Mouse (Mus musculus) kidney, embryonic 15.5 days (tissue): ENCODE results near the gene Slc35c2. TPM values are rescaled to one million over a fixed set of nuclear protein-coding genes. Genes with fewer than 3 reads are reported as not detected.
A peak's percentile ranks its signal among the peaks of the same experiment; 100 is the strongest.

Experiments used
- ATAC-seq: fragments of 200-750 bp; cut with Nextera tagmentation; replicated peaks from 2 replicates; pipeline ENCODE4 v1.8.0; 2017; ENCODE audit warnings: moderate TSS enrichment; ENCODE audit not compliant: low FRiP score
- H3K27ac ChIP-seq: fragments of 300-500 bp; sonication (generic); 2 replicates; pipeline ENCODE4 v1.5.1; 2015; ENCODE audit warnings: mild to moderate bottlenecking, inconsistent platforms
- H3K27me3 ChIP-seq: fragments of 300-500 bp; sonication (generic); 2 replicates; pipeline ENCODE4 v1.6.1; 2015; ENCODE audit warnings: inconsistent platforms
- H3K36me3 ChIP-seq: fragments of 300-500 bp; sonication (generic); 2 replicates; pipeline ENCODE4 v1.6.1; 2015; ENCODE audit warnings: inconsistent platforms
- H3K4me1 ChIP-seq: fragments of 300-500 bp; sonication (generic); 2 replicates; pipeline ENCODE4 v1.6.1; 2015; ENCODE audit warnings: inconsistent platforms
- H3K4me2 ChIP-seq: fragments of 300-500 bp; sonication (generic); 2 replicates; pipeline ENCODE4 v1.6.1; 2015; ENCODE audit warnings: moderate library complexity, mild to moderate bottlenecking, inconsistent platforms
- H3K4me3 ChIP-seq: fragments of 300-500 bp; sonication (generic); replicated peaks from 2 replicates; pipeline ENCODE4 v1.5.1; 2015; ENCODE audit warnings: mild to moderate bottlenecking, inconsistent platforms
- H3K9ac ChIP-seq: fragments of 300-500 bp; sonication (generic); 2 replicates; pipeline ENCODE4 v1.6.1; 2015; ENCODE audit warnings: mild to moderate bottlenecking, inconsistent platforms
- H3K9me3 ChIP-seq: fragments of 300-500 bp; sonication (generic); replicated peaks from 2 replicates; pipeline ENCODE4 v1.6.1; 2016; ENCODE audit warnings: inconsistent platforms
- WGBS: fragments of 180-500 bp; shearing (Covaris S2); methylation state at CpG from one replicate; pipeline ENCODE4 v1.1.7; 2015; ENCODE audit warnings: mixed read lengths; 5-methylcytosine and 5-hydroxymethylcytosine counted together
- polyA plus RNA-seq: library from polyadenylated mRNA; unstranded; fragments of >200 nt; fragmentation: Nextera tagmentation; extraction: Ambion mirVana; gene quantifications from 2 replicates; pipeline ENCODE4 v1.2.1, GENCODE M21; 2015

Slc35c2 gene
- polyA plus RNA-seq, 1 experiment from 2014 or later = 53.7 TPM

DNA sequence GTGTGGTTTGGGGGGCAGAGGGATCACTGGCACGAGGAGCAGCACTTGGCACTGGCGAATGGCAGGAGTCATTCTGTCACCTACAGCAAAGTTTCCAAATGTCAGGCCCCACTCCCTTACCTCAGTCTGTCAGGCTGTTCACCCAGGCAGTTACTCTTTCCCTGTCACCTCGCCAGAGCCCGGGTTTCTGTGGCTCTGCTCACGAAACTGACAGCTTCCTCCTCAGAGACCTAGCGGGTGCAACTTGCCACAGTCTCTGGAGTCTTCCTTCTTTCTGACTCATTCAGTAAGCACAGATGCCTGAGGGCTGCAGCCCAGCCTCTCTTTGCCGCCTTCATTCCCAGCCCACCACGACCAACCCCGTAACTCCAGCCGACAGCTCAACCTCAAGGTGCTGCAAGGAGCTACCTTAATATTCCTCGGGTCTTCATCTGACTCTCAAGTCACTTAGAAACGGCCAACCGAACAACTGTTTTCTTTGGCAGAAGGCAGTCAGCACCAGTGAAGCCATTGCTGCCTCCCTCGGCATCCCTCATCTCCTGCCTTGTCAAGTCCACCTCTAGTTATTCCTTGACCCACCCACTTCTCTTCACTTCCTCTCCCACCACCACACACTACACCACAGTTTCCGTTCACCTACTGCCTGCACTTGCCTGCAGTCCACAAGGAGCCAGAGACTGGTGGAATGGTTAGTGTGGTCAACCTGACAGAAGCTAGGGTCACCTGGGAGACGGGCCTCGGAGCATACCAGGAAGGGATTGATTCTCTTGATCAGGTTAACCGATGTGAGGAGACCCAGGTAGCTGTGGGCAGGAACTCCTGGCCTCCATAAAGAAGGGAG lies 1.1 kb downstream of the Slc35c2 start:
- Histone ChIP-seq H3K27ac (peak overlapping the region; percentile 69; the same call in 1 of the 2 replicates), H3K4me1 (peaks cover 32% of the 10 kb centered on the region), H3K27me3 (no peaks in the 10 kb centered on the region), H3K36me3 (peaks cover 33% of the 10 kb centered on the region), H3K9me3 (no peaks in the 10 kb centered on the region), H3K4me3 (peak overlapping the region; percentile 84), H3K4me2 (peak overlapping the region; percentile 94), H3K9ac (peak overlapping the region; percentile 67)
- WGBS = 46% methylated on average over 18 of the region's 18 CpGs
- ATAC-seq = no peak

DNA sequence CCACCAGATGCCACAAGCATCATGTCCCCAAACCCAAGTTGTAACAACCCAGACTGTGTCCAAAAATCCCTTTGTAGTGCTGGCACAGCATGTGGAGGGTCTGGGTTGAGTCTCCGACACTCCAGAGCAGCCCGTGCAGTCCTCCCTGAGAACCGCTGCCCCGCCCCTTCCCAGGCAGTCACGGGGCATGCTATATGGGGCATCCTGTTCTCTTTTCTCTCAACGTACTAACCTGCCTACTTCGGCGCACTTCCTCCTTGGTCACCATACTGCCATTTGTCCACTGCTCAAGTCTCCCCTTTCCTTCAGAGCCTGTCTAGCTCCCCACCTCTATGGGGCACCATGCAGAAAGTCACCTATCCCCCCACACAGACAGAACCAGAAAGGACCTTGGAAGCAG lies 2.0 kb downstream of the Slc35c2 start:
- H3K4me2 ChIP-seq = no peak overlapping the region
- H3K36me3 ChIP-seq = peaks cover 30% of the 10 kb centered on the region
- H3K9ac ChIP-seq = no peak overlapping the region
- no peaks in the 10 kb centered on the region for H3K9me3 ChIP-seq
- WGBS = 81% methylated on average over 8 of the region's 8 CpGs
- no peak overlapping the region for H3K27ac ChIP-seq
- no peaks in the 10 kb centered on the region for H3K27me3 ChIP-seq
- H3K4me1 ChIP-seq = peaks cover 32% of the 10 kb centered on the region
- no peak for ATAC-seq
- H3K4me3 ChIP-seq = no peak overlapping the region

DNA sequence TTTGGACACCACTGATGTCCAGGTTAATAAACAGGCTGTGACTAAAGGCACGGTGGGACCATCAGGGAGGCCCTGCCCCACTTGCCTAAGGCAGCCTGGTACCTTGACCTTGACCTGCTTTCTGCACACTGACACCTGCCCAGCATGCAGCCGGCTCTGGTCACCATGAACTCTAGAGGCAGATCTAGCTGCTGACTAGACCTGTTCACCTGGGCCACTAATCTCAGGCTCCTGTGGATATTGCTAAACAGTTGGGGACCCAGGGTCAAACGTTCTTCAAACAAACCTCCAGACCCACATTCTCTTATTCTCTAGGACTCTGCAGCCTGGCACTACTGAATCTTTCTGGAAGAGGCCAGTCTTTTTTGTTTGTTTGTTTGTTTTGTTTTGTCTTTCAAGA lies 2.6 kb downstream of the Slc35c2 start:
- H3K9me3 ChIP-seq = no peaks in the 10 kb centered on the region
- no peak overlapping the region for H3K9ac ChIP-seq
- 73% methylated on average over 3 of the region's 3 CpGs for WGBS
- peaks cover 30% of the 10 kb centered on the region for H3K36me3 ChIP-seq
- no peak overlapping the region for H3K27ac ChIP-seq
- ATAC-seq = no peak
- no peak overlapping the region for H3K4me2 ChIP-seq
- H3K4me3 ChIP-seq = no peak overlapping the region
- no peaks in the 10 kb centered on the region for H3K27me3 ChIP-seq
- peaks cover 32% of the 10 kb centered on the region for H3K4me1 ChIP-seq

DNA sequence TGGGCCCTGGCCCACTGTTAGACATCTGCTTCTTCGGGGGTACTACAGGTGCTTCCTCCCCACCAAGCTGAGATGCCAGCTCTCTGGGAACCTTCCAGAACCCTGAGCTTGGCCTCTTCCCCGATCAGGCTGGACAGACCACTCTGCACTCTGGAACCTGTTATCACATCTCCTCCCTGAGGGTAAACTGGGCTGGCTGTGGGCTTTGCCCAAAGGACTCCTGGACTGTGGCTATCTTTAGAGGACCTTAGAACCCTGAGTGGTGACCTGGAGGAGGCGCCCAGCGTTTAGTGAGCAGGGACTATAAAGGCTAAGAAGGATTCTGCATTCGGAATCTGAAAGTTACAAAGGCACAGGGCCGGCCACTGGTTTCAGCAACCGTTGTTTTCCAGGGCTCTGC lies 3.3 kb downstream of the Slc35c2 start:
- Histone ChIP-seq H3K4me1 (peaks cover 32% of the 10 kb centered on the region), H3K4me2 (no peak overlapping the region), H3K9ac (no peak overlapping the region), H3K4me3 (no peak overlapping the region), H3K9me3 (no peaks in the 10 kb centered on the region), H3K27ac (no peak overlapping the region), H3K36me3 (peaks cover 24% of the 10 kb centered on the region), H3K27me3 (no peaks in the 10 kb centered on the region)
- WGBS = 87% methylated on average over 7 of the region's 7 CpGs
- no peak for ATAC-seq

DNA sequence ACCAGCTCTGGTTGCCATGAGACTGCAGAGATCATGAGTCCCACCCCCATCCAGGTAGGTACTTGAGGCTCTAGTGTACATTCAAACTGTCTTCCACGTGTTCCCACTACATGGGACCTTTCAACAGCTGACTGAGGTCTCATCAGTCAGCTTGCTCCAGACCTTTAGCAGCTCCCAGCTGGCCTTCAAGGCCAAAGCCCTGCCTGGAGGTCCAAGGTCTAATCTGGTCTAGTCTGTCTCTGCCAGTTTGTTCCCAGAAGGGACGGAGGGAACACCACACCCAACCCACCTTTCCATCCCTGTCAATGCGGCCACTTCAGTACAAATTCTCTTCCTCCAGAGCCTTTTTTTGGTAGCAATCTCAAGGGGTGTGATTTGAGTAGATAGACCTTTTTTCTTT lies 4.0 kb downstream of the Slc35c2 start:
- Histone ChIP-seq H3K36me3 (peaks cover 22% of the 10 kb centered on the region), H3K9ac (no peak overlapping the region), H3K4me2 (no peak overlapping the region), H3K4me1 (peaks cover 31% of the 10 kb centered on the region), H3K27me3 (no peaks in the 10 kb centered on the region), H3K4me3 (no peak overlapping the region), H3K9me3 (no peaks in the 10 kb centered on the region), H3K27ac (no peak overlapping the region)
- ATAC-seq = no peak
- 86% methylated on average over 3 of the region's 3 CpGs for WGBS

DNA sequence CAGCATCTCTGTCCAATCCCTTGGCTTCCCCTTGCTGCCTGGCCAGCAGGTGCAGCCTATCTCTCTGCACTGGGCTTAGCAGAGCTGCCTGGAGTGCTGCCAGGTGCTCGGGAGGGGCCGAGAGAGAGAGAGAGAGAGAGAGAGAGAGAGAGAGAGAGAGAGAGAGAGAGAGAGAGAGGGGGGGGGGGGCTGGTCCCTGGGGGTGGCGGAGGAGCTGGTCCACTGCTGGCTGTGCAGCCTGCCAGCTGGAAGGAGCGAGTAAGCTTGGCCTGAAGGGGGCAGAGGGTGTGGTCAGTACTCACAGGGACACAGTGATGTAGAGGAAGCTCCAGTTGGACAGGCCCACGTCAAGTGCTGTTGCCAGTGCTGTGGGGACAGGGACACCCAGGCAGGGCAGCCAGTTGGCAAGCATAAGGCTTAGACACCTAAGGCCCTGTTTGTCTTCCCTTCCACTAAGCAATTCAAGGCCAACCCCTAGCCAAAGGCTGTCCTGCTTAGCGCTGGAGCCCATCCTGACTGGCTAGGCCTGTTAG lies 5.8 kb downstream of the Slc35c2 start:
- no peak overlapping the region for H3K9ac ChIP-seq
- peaks cover 18% of the 10 kb centered on the region for H3K4me1 ChIP-seq
- no peak overlapping the region for H3K4me3 ChIP-seq
- H3K4me2 ChIP-seq = no peak overlapping the region
- 50% methylated on average over 3 of the region's 6 CpGs for WGBS
- ATAC-seq = no peak
- no peaks in the 10 kb centered on the region for H3K27me3 ChIP-seq
- H3K27ac ChIP-seq = no peak overlapping the region
- peaks cover 37% of the 10 kb centered on the region for H3K36me3 ChIP-seq
- H3K9me3 ChIP-seq = no peaks in the 10 kb centered on the region

DNA sequence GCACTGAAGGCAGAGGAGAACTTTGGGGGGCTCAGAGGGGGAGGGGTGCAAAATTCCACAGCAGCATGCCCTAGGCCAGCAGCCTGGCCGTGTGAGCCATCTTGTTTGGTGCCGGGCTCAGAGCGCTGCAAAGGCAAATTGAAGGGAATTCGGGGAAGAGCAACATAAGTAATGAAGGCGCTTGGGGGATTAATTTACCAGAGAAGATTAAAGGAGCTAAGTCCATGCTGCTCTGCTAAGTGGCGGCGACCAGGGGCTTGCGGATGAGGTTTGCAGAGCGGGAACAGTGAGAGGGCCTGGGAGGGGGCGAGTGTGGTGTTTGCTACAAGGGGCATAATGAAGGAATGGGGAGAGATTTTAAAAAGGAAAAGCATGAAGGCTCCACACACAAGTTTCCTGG lies 8.3 kb downstream of the Slc35c2 start:
- Histone ChIP-seq H3K9ac (no peak overlapping the region), H3K36me3 (peaks cover 43% of the 10 kb centered on the region), H3K4me2 (no peak overlapping the region), H3K9me3 (no peaks in the 10 kb centered on the region), H3K27ac (no peak overlapping the region), H3K27me3 (peaks cover 7% of the 10 kb centered on the region), H3K4me3 (no peak overlapping the region), H3K4me1 (peaks cover 20% of the 10 kb centered on the region)
- WGBS = 61% methylated on average over 10 of the region's 10 CpGs
- no peak for ATAC-seq

DNA sequence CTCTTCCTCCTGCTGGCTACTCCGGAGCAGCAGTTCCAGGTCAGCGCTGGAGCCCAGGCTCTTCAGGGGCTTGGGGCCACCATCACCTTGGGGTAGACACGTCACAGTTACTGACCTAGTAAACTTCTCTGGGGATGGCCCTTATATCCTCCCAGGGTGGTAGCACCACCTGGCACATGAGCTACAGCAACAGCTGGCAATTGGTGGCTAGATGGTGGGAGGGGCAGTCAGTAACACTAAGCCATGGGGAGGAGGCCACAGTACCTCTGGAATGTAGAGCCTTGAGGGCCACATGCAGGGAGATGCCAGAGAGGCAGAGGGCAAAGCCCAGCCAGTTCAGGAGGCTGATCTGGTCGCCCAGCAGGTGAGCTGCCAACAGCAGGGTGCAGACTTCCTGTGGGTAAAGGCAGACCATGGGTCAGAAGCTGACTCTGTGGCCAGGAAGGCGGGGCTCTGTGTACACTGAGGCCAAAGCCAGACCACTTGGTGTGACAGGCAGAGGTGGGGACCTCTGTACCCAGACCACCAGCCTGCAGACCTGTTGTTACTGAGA lies 10.4 kb downstream of the Slc35c2 start:
- H3K4me1 ChIP-seq = peaks cover 21% of the 10 kb centered on the region
- H3K27me3 ChIP-seq = peaks cover 14% of the 10 kb centered on the region
- WGBS = 88% methylated on average over 5 of the region's 5 CpGs
- H3K4me3 ChIP-seq = no peak overlapping the region
- no peak overlapping the region for H3K27ac ChIP-seq
- no peaks in the 10 kb centered on the region for H3K9me3 ChIP-seq
- H3K4me2 ChIP-seq = no peak overlapping the region
- H3K36me3 ChIP-seq = peaks cover 34% of the 10 kb centered on the region
- ATAC-seq = no peak
- no peak overlapping the region for H3K9ac ChIP-seq

DNA sequence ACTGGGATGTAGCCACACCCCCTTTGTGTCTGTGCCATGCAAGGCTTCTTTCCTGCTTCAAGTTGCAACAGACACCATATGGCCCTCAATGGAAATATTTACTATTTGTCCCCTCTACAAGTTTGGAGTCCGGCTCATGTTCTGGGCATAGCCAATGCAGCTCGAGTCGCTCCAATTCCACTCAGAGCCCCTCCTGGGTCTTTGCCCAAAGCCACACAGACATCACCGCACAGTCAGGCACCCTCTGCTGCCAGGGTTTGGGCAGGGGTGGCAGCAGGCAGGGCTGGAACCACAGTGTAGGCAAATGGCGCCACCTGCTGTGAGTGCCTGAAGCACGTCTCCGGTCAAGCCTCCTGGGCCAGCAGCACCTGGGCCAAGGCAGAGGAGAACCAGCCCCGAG lies 11.8 kb downstream of the Slc35c2 start:
- Histone ChIP-seq H3K4me2 (no peak overlapping the region), H3K4me3 (no peak overlapping the region), H3K27me3 (peaks cover 17% of the 10 kb centered on the region), H3K9ac (no peak overlapping the region), H3K27ac (no peak overlapping the region), H3K9me3 (no peaks in the 10 kb centered on the region), H3K36me3 (peaks cover 28% of the 10 kb centered on the region), H3K4me1 (peaks cover 29% of the 10 kb centered on the region)
- 19% methylated on average over 8 of the region's 8 CpGs for WGBS
- ATAC-seq = peak; percentile 65

DNA sequence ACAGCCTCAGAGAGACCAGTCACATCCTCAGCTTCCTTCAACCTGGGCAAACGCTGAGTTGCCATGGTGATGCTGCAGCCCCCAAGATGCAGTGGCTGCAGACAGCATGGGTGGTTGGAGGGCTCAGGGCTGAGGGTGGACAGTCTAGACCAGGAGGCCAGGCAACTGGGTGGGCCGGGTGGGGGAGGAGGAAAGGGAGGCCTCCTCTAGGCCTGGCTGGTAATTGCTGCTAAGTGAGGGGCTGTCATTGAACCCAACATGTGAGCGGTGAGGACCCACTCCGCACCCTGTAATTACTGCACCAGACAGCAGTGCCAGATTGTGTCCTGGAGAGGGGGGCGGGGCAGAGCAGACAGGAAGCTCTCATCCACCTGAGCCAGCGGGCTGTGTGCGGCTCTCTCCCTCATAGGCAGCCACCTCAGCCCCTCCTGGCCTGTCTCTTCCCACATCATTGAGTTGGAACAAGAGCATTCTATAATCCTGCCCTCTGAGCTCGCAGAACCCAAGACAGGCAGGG lies 12.5 kb downstream of the Slc35c2 start:
- Histone ChIP-seq H3K4me2 (no peak overlapping the region), H3K9me3 (no peaks in the 10 kb centered on the region), H3K27me3 (peaks cover 17% of the 10 kb centered on the region), H3K4me1 (peaks cover 34% of the 10 kb centered on the region), H3K4me3 (no peak overlapping the region), H3K27ac (no peak overlapping the region), H3K36me3 (peaks cover 23% of the 10 kb centered on the region), H3K9ac (no peak overlapping the region)
- peak; percentile 62 for ATAC-seq
- 14% methylated on average over 8 of the region's 8 CpGs for WGBS

DNA sequence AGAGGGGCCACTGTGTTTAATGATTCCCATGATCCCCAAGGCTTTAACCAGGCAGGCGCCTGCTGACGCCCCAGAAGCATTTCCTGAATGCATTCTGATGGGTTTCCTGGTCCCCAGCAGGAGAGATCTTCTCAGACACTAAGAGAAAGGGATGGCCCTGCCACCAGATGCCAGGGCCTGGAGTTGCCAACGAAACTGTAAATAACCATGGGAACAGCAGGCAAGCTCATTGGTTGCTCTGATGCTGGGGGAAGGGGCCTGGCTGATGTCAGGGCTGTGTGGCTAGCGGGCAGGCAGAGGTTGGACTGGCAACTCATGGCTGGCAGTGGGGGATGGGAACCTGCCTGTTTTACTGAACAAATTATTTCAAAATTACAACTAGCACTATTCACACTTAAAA lies 14.1 kb downstream of the Slc35c2 start:
- Histone ChIP-seq H3K4me1 (peaks cover 34% of the 10 kb centered on the region), H3K9me3 (no peaks in the 10 kb centered on the region), H3K4me3 (no peak overlapping the region), H3K36me3 (peaks cover 21% of the 10 kb centered on the region), H3K27ac (no peak overlapping the region), H3K27me3 (peaks cover 20% of the 10 kb centered on the region), H3K9ac (no peak overlapping the region), H3K4me2 (no peak overlapping the region)
- no peak for ATAC-seq
- WGBS = 57% methylated on average over 4 of the region's 4 CpGs

DNA sequence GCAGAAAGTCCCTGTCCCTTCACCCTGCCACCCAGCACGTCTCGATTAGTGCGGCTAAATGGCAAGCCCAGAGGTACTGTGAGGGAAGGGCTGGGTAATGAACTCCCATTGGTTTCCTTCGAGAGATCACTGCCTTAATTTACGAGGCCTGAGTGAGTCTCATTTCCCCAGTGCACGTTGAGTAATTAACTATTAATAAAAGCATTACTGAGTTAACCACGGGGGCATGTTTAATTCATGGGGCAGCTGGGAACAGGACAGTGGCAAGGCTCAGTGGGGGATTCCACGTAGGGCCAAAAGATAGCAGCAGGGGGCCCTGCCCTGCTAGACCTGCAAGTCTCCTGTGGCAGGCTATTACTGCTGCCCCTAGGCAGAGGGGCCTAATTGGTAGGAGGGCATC lies 16.3 kb downstream of the Slc35c2 start:
- no peak for ATAC-seq
- H3K27ac ChIP-seq = no peak overlapping the region
- 9% methylated on average over 8 of the region's 8 CpGs for WGBS
- peaks cover under 1% of the 10 kb centered on the region; the same call in 1 of the 2 replicates for H3K36me3 ChIP-seq
- H3K4me2 ChIP-seq = no peak overlapping the region
- no peak overlapping the region for H3K9ac ChIP-seq
- H3K27me3 ChIP-seq = peaks cover 35% of the 10 kb centered on the region
- H3K9me3 ChIP-seq = no peaks in the 10 kb centered on the region
- peaks cover 34% of the 10 kb centered on the region for H3K4me1 ChIP-seq
- no peak overlapping the region for H3K4me3 ChIP-seq
